Mouse (Mus musculus) liver, adult 2 months (tissue): Measurements from ENCODE around the gene Cdkn1a. TPM values are rescaled to one million over a fixed set of nuclear protein-coding genes. Genes with fewer than 3 reads are reported as not detected.

Source experiments
- DNase-seq: peaks from one replicate; pipeline ENCODE4 v3.0.0-alpha.2; 2011; ENCODE audit warnings: low read depth, low spot score; ENCODE audit errors: extremely low read depth
- H3K27ac ChIP-seq: fragments of 200-500 bp; replicated peaks from 2 replicates; pipeline ENCODE4 v1.5.1; 2012; ENCODE audit warnings: low read depth, mild to moderate bottlenecking, control low read depth, inconsistent platforms, low read length; ENCODE audit not compliant: insufficient read depth
- H3K27me3 ChIP-seq: fragments of 200-500 bp; 2 replicates; pipeline ENCODE4 v1.6.1; 2012; ENCODE audit warnings: mild to moderate bottlenecking, moderate library complexity, low read length, inconsistent platforms; ENCODE audit not compliant: control insufficient read depth, insufficient read depth
- H3K36me3 ChIP-seq: fragments of 200-500 bp; 2 replicates; pipeline ENCODE4 v1.6.1; 2012; ENCODE audit warnings: low read length, inconsistent platforms; ENCODE audit not compliant: control insufficient read depth, insufficient read depth
- H3K4me1 ChIP-seq: fragments of 200-500 bp; 2 replicates; pipeline ENCODE4 v1.6.1; 2011; ENCODE audit warnings: low read length; ENCODE audit not compliant: control insufficient read depth, insufficient read depth
- H3K4me3 ChIP-seq: fragments of 200-500 bp; 2 replicates; pipeline ENCODE4 v1.5.1; 2011; ENCODE audit warnings: low read depth, mild to moderate bottlenecking, control low read depth, low read length, moderate library complexity; ENCODE audit not compliant: insufficient read depth
- H3K79me2 ChIP-seq: fragments of 200-500 bp; 2 replicates; pipeline ENCODE4 v1.6.1; 2012; ENCODE audit warnings: inconsistent platforms, mild to moderate bottlenecking, low read length, moderate library complexity; ENCODE audit not compliant: control insufficient read depth, insufficient read depth
- H3K9ac ChIP-seq: fragments of 200-500 bp; 2 replicates; pipeline ENCODE4 v1.6.1; 2012; ENCODE audit warnings: low read depth, mild to moderate bottlenecking, control low read depth, inconsistent platforms, low read length
- CTCF ChIP-seq: fragments of 200-500 bp; IDR thresholded peaks from 2 replicates; pipeline ENCODE4 v1.5.1; 2011; ENCODE audit warnings: low read depth, low read length, control low read depth
- POLR2A ChIP-seq: fragments of 200-500 bp; IDR thresholded peaks from 2 replicates; pipeline ENCODE4 v1.6.1; 2011; ENCODE audit warnings: low read length, control low read depth; ENCODE audit not compliant: insufficient read depth; ENCODE audit errors: extremely low read depth
- WGBS: fragments of 180-500 bp; shearing (Covaris S2); methylation state at CpG from one replicate; pipeline ENCODE4 v1.1.7; 2018; 5-methylcytosine and 5-hydroxymethylcytosine counted together
- polyA plus RNA-seq: library from polyadenylated mRNA; depleted of rRNA; stranded (reverse); fragments of >200 nt; gene quantifications from 2 replicates; pipeline ENCODE4 v1.2.3, GENCODE M21; 2012
- total RNA-seq: library from RNA; depleted of rRNA; stranded (reverse); fragments of >200 nt; gene quantifications from 2 replicates; pipeline ENCODE4 v1.2.3, GENCODE M21; 2014

Gene Cdkn1a
- total and polyA plus RNA-seq, 2 experiments, result 0.37 to 6.9 TPM

DNA sequence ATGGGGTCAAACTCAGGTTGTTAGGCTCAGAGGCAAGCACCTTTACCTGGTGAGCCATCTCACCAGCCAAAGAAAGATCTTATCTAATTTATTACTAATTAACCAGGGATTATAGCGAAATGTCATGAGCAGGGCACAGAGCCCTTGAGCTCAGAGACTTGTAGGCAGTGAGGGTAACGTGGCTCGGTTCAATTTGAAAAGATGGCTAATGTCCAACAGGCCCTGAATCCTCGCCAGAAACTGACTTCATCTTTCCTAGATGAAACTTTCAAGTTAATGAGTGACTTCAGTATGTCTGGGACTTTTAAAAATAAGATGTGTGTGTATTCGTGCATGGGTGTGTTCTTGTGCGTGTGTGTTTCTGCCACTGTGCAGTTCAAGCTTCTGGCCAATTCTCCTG lies 32.0 kb downstream of the Cdkn1a start:
- H3K9ac ChIP-seq, result no peak overlapping the region
- no peak overlapping the region for H3K27ac ChIP-seq
- TF ChIP-seq CTCF (no peak), POLR2A (no peak)
- H3K79me2 ChIP-seq, result no peaks in the 10 kb centered on the region
- H3K4me1 ChIP-seq, result peaks cover 10% of the 10 kb centered on the region
- no peaks in the 10 kb centered on the region for H3K36me3 ChIP-seq
- no peaks in the 10 kb centered on the region for H3K27me3 ChIP-seq
- H3K4me3 ChIP-seq, result no peak overlapping the region
- peak; percentile 98 for DNase-seq
- 18% methylated on average over 6 of the region's 6 CpGs for WGBS

DNA sequence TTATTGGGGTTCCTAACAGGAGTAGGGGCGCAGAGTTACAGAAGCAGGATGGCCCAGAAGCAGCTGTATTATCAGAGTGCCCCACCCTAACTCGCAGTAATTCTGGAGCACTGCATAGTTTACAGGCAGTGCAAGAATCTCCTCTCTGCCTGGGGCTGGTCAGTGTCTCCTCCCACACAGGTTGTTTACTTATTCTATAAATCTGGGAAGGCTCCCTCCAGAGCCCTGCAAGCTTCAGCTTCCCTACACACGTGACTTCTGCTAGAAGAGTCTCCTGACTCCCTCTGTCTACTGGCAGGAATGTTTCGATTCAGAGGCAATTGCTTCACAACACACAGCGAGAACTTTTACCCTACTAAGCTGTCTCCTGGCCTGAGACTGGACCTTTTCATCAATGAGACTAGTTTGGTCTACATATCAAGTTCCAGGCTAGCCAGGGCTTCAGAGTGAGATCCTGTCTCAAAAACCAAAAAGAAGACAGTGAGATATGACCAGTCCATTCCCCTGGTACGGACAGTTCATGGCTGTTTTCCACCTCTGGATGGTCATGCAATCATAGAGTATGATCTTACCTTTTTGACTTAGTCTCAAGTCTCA lies 32.9 kb downstream of the Cdkn1a start:
- TF ChIP-seq POLR2A, result no peak
- no peak for TF ChIP-seq CTCF
- peak; percentile 87 for DNase-seq
- H3K9ac ChIP-seq, result no peak overlapping the region
- no peaks in the 10 kb centered on the region for H3K27me3 ChIP-seq
- no peaks in the 10 kb centered on the region for H3K79me2 ChIP-seq
- H3K36me3 ChIP-seq, result no peaks in the 10 kb centered on the region
- H3K27ac ChIP-seq, result no peak overlapping the region
- 26% methylated on average over 6 of the region's 6 CpGs for WGBS
- no peak overlapping the region for H3K4me3 ChIP-seq
- peaks cover 10% of the 10 kb centered on the region for H3K4me1 ChIP-seq

DNA sequence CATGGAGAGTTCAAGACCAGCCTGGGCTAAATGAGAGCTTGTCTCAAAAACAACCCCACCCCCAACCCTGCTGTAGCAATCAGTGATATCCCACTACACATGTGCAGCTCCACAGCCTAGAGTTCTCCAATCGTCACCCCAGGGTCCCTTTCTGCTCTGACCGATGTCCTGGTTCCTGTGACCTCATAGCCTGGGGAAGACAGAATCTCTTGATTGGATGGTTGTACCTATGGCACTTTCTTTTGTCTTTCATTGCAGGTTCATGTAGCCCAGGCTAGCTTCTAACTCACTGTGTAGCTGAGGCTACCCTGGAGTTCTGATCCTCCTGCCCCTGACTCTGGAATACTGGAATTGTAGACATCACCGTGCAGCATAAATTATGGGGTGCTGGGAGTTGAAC lies 35.8 kb downstream of the Cdkn1a start:
- Histone ChIP-seq H3K79me2 (no peaks in the 10 kb centered on the region), H3K9ac (no peak overlapping the region), H3K36me3 (no peaks in the 10 kb centered on the region), H3K27ac (no peak overlapping the region), H3K27me3 (no peaks in the 10 kb centered on the region), H3K4me1 (peaks cover 10% of the 10 kb centered on the region), H3K4me3 (no peak overlapping the region)
- DNase-seq, result no peak
- TF ChIP-seq POLR2A, result no peak
- no peak for TF ChIP-seq CTCF
- WGBS, result 92% methylated on average over 3 of the region's 3 CpGs

DNA sequence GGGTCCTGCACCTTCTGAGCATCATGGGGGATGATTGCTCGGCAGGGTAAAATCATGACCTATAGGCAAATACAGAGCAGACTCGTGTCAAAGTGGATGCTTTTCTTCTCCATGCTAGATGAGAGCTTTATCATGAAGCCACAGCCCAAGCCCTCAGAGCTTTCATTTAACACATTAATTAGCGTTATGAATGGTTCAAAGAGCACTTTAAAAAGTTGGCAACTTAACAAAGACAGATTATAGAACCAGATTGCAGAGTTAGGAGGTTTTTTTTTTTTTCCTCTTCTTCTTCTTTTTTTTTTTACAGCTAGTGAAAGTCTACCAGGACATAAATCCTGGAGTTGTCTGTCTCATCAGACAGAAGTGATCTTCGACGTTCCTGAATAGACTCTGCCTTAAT lies 38.6 kb downstream of the Cdkn1a start:
- Histone ChIP-seq H3K4me1 (no peaks in the 10 kb centered on the region), H3K27ac (no peak overlapping the region), H3K4me3 (no peak overlapping the region), H3K27me3 (no peaks in the 10 kb centered on the region), H3K79me2 (no peaks in the 10 kb centered on the region), H3K9ac (no peak overlapping the region), H3K36me3 (no peaks in the 10 kb centered on the region)
- WGBS, result 82% methylated on average over 5 of the region's 5 CpGs
- no peak for TF ChIP-seq CTCF
- no peak for TF ChIP-seq POLR2A
- no peak for DNase-seq

DNA sequence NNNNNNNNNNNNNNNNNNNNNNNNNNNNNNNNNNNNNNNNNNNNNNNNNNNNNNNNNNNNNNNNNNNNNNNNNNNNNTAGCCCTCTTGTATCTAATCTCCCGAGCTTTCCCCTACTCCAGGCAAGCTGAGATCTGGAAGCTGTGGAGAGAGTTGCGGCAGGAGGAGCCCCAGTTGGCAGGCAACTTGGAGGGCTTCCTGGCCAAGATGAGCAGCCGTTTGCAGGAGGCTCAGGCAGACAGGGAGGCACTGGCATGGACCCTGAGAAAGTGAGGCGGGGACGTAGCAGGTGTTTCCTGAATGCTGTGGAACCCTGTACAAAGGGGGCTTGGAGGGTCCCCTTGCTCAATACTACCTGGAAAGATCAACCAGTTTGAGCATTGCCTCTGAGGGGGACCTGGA lies 44.3 kb downstream of the Cdkn1a start:
- H3K79me2 ChIP-seq, result no peaks in the 10 kb centered on the region
- DNase-seq, result no peak
- H3K4me3 ChIP-seq, result no peak overlapping the region
- no peaks in the 10 kb centered on the region for H3K36me3 ChIP-seq
- TF ChIP-seq CTCF, result no peak
- no peak for TF ChIP-seq POLR2A
- 68% methylated on average over 5 of the region's 5 CpGs for WGBS
- H3K27ac ChIP-seq, result no peak overlapping the region
- no peaks in the 10 kb centered on the region for H3K27me3 ChIP-seq
- H3K9ac ChIP-seq, result no peak overlapping the region
- peaks cover 6% of the 10 kb centered on the region for H3K4me1 ChIP-seq

DNA sequence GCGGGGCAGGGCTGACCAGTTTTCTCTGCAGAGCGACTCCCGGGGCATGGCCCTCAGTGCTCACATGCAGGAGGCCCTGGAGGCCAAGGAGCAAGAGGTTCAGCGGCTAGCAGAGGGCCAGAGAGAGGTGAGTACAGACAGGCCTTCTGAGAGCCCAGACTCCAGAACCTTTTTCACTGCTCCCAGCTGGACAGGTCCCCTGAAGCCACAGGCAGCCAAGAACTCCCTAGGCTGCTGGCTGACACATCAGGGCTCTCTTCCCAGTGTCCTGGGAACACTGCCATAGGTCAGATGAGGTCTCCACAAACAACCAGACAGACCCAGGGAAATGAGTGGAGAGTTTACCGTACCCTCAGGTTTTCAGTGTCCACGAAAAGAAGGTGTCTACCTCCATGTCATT lies 45.5 kb downstream of the Cdkn1a start:
- TF ChIP-seq POLR2A (no peak), CTCF (no peak)
- 29% methylated on average over 6 of the region's 6 CpGs for WGBS
- Histone ChIP-seq H3K4me1 (peaks cover 6% of the 10 kb centered on the region), H3K79me2 (no peaks in the 10 kb centered on the region), H3K4me3 (no peak overlapping the region), H3K27ac (no peak overlapping the region), H3K9ac (no peak overlapping the region), H3K36me3 (no peaks in the 10 kb centered on the region), H3K27me3 (no peaks in the 10 kb centered on the region)
- peak; percentile 95 for DNase-seq
